ENCODE assay signal across 38 mouse cellular contexts in genomic region chr2:29741207-29741606, GRCm38 (mm10). TPM values are rescaled to one million over a fixed set of nuclear protein-coding genes. Genes with fewer than 3 reads are reported as not detected.
"Had no signal": no experiment of that assay in that cellular context is flagged by ENCODE, and none has a peak within 500 bp of the region (broad histone marks: within the 10 kb centered on the region; RNA-seq: fewer than 3 reads in every experiment).

No protein-coding gene starts in this region.

- H3K27ac ChIP-seq: heart, adult 2 months; heart, embryonic 13.5 days; heart, embryonic 15.5 days; hindbrain, embryonic 13.5 days; hindbrain, embryonic 15.5 days; hindbrain, postnatal 0 days; kidney, embryonic 15.5 days; kidney, postnatal 0 days; left cerebral cortex, adult 2 months; limb, embryonic 13.5 days; limb, embryonic 15.5 days; liver, embryonic 13.5 days had no signal

- H3K9me3 ChIP-seq: heart, embryonic 13.5 days; heart, embryonic 15.5 days; hindbrain, embryonic 13.5 days; hindbrain, embryonic 15.5 days; kidney, embryonic 15.5 days; limb, embryonic 13.5 days; limb, embryonic 15.5 days; liver, embryonic 13.5 days had no signal

- H3K4me2 ChIP-seq: heart, embryonic 11.5 days; heart, embryonic 13.5 days; heart, embryonic 15.5 days; hindbrain, embryonic 13.5 days; hindbrain, embryonic 15.5 days; kidney, embryonic 15.5 days; limb, embryonic 13.5 days; limb, embryonic 15.5 days; liver, embryonic 13.5 days had no signal

- H3K4me3 ChIP-seq: heart, adult 2 months; heart, embryonic 13.5 days; heart, embryonic 15.5 days; hindbrain, embryonic 13.5 days; hindbrain, embryonic 15.5 days; kidney, embryonic 15.5 days; left cerebral cortex, adult 2 months; limb, embryonic 13.5 days; limb, embryonic 15.5 days; liver, embryonic 13.5 days had no signal

- H3K4me1 ChIP-seq: hindbrain, embryonic 15.5 days; kidney, embryonic 15.5 days; limb, embryonic 13.5 days; limb, embryonic 15.5 days had no signal

- H3K9ac ChIP-seq: heart, embryonic 13.5 days; heart, embryonic 15.5 days; hindbrain, embryonic 13.5 days; hindbrain, embryonic 15.5 days; kidney, embryonic 15.5 days; limb, embryonic 13.5 days; limb, embryonic 15.5 days; liver, embryonic 13.5 days had no signal

- ATAC-seq: hindbrain, postnatal 0 days; intestine, embryonic 16.5 days had no signal

- DNase-seq: gastrocnemius, postnatal 14 days; gastrocnemius, postnatal 36 days; heart, adult 11 months; heart, adult 2 months; heart, postnatal 14 days; heart, postnatal 36 days; kidney, adult 11 months; kidney, adult 2 months; kidney, adult 9 months; kidney, postnatal 14 days; kidney, postnatal 36 days; liver, embryonic 13.5 days had no signal

RNA-seq across cellular contexts. Expression of gene Gm13420, which starts 10.3 kb away (rescaled TPM):
- total RNA-seq: gastrocnemius, adult 18-20 months; gastrocnemius, adult 8-10 months; gastrocnemius, postnatal 14 days; gastrocnemius, postnatal 36 days; heart, adult 2 months; heart, postnatal 14 days; heart, postnatal 36 days; hematopoietic stem cell, adult 5-6 weeks had no signal
- polyA plus RNA-seq: heart, adult 2 months; heart, embryonic 11.5 days; heart, embryonic 13.5 days; heart, embryonic 15.5 days; heart, postnatal 0 days; hindbrain, embryonic 11.5 days; hindbrain, embryonic 13.5 days; limb, embryonic 11.5 days; limb, embryonic 13.5 days; limb, embryonic 15.5 days had no signal

RNA-seq across cellular contexts. Expression of gene Gm13547, which starts 17.9 kb away (rescaled TPM):
- total RNA-seq: gastrocnemius, adult 18-20 months; gastrocnemius, adult 8-10 months; gastrocnemius, postnatal 14 days; gastrocnemius, postnatal 36 days; heart, adult 2 months; heart, postnatal 14 days; heart, postnatal 36 days; hematopoietic stem cell, adult 5-6 weeks; hindbrain, postnatal 0 days; layer of hippocampus, adult 18-20 months; layer of hippocampus, postnatal 10 days; layer of hippocampus, postnatal 25 days; left cerebral cortex, adult 2 months; left cerebral cortex, postnatal 14 days; liver, adult 2 months had no signal
- polyA plus RNA-seq: gonadal fat pad, adult 2 months; heart, adult 2 months; heart, embryonic 13.5 days; heart, embryonic 15.5 days; heart, postnatal 0 days; hindbrain, embryonic 11.5 days; hindbrain, embryonic 13.5 days; intestine, embryonic 14.5 days; intestine, embryonic 16.5 days; kidney, adult 2 months; kidney, embryonic 15.5 days; kidney, postnatal 0 days; large intestine, adult 2 months; limb, embryonic 11.5 days; liver, adult 2 months; liver, embryonic 13.5 days had no signal
